Mouse (Mus musculus) hindbrain, embryonic 15.5 days (tissue): ENCODE results near the gene Amz1. TPM values are rescaled to one million over a fixed set of nuclear protein-coding genes. Genes with fewer than 3 reads are reported as not detected.

Source experiments
- ATAC-seq: fragments of 200-750 bp; cut with Nextera tagmentation; 2 replicates; pipeline ENCODE4 v1.8.0; 2017; ENCODE audit warnings: low read depth, moderate number of reproducible peaks, moderate TSS enrichment; ENCODE audit not compliant: low FRiP score
- H3K27ac ChIP-seq: fragments of 300-500 bp; sonication (generic); replicated peaks from 2 replicates; pipeline ENCODE4 v1.5.1; 2015; ENCODE audit warnings: mild to moderate bottlenecking, inconsistent platforms
- H3K27me3 ChIP-seq: fragments of 300-500 bp; sonication (generic); 2 replicates; pipeline ENCODE4 v1.6.1; 2015; ENCODE audit warnings: control low read depth, inconsistent platforms
- H3K36me3 ChIP-seq: fragments of 300-500 bp; sonication (generic); 2 replicates; pipeline ENCODE4 v1.6.1; 2015; ENCODE audit warnings: control low read depth, inconsistent platforms
- H3K4me1 ChIP-seq: fragments of 300-500 bp; sonication (generic); replicated peaks from 2 replicates; pipeline ENCODE4 v1.6.1; 2015; ENCODE audit warnings: control low read depth, inconsistent platforms
- H3K4me2 ChIP-seq: fragments of 300-500 bp; sonication (generic); 2 replicates; pipeline ENCODE4 v1.6.1; 2015; ENCODE audit warnings: moderate library complexity, mild to moderate bottlenecking, inconsistent platforms
- H3K4me3 ChIP-seq: fragments of 300-500 bp; sonication (generic); 2 replicates; pipeline ENCODE4 v1.5.1; 2015; ENCODE audit warnings: mild to moderate bottlenecking, inconsistent platforms
- H3K9ac ChIP-seq: fragments of 300-500 bp; sonication (generic); 2 replicates; pipeline ENCODE4 v1.6.1; 2015; ENCODE audit warnings: inconsistent platforms
- H3K9me3 ChIP-seq: fragments of 300-500 bp; sonication (generic); 2 replicates; pipeline ENCODE4 v1.6.1; 2016; ENCODE audit warnings: control low read depth, inconsistent platforms
- WGBS: fragments of 180-500 bp; shearing (Covaris S2); methylation state at CpG from one replicate; pipeline ENCODE4 v1.1.7; 2015; 5-methylcytosine and 5-hydroxymethylcytosine counted together
- polyA plus RNA-seq: library from polyadenylated mRNA; unstranded; fragments of >200 nt; fragmentation: Nextera tagmentation; extraction: Ambion mirVana; gene quantifications from 2 replicates; pipeline ENCODE4 v1.2.1, GENCODE M21; 2015

The Amz1 gene
- polyA plus RNA-seq, 1 experiment from 2014 or later = 5.1 TPM

DNA sequence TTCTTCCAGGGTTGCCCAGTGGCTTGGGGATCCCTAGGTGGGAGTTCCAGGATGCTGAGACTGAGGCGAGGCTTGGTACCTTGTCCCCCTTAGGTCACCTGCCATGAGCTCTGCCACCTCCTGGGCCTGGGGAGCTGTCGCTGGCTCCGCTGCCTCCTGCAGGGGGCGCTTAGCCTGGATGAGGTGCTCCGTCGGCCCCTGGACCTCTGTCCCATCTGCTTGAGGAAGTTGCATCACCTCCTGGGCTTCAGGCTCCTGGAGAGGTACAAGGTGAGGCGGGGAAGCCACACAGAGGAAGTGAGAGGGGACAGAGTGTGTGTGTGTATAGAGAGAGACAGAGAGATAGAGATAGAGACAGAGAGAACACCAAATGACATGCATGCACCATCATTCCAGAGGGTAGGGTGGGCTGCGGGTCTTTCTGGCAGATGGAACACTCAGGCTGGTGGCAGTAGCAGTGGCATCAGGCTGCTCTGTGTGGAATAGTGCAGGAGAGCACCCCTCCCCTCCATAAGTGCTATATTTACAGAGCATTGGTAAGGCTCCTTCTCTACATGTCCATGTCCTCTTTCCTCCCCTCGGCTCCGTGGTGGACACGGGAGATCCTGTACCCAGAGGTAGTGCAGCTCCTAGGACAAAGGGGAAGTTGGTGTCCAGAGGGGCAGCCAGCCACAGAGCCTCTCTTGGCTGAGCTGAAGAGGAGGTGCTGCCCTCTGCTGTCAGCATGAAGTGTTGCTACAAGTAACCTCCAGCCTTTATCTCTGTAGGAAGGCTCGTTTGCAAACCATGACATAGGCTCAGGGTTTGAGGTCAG lies 25.3 kb downstream of the Amz1 start:
- Histone ChIP-seq H3K27ac (no peak overlapping the region; the same call in 1 of the 2 replicates), H3K4me2 (peak overlapping the region; percentile 45), H3K9ac (peak overlapping the region; percentile 18; the same call in 1 of the 2 replicates), H3K36me3 (peaks cover 5% of the 10 kb centered on the region; the same call in 1 of the 2 replicates), H3K27me3 (no peaks in the 10 kb centered on the region), H3K4me3 (peak overlapping the region; percentile 26), H3K4me1 (peaks cover 11% of the 10 kb centered on the region), H3K9me3 (no peaks in the 10 kb centered on the region)
- WGBS = 23% methylated on average over 10 of the region's 12 CpGs
- ATAC-seq = peak; percentile 57; the same call in 1 of the 2 replicates

DNA sequence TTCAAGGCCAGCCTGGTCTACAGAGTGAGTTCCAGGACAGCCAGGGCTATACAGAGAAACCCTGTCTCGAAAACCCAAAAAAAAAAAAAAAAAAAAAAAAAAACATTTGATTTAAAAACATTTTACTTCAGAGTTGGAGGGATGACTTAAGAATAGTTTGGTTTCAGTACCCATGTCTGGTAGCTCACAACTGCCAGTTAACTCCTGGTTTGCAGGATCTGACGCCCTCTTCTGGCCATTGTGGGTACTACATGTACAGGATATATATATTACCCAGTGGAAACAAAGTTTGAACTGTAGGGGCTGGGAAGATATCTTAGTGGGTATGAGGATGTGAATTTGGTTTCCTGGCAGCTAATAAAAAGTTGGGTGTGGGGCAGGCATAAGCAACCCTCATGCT lies 27.0 kb downstream of the Amz1 start:
- Histone ChIP-seq H3K4me3 (no peak overlapping the region), H3K36me3 (peaks cover 9% of the 10 kb centered on the region; the same call in 1 of the 2 replicates), H3K9ac (no peak overlapping the region), H3K9me3 (no peaks in the 10 kb centered on the region), H3K27ac (no peak overlapping the region), H3K4me2 (no peak overlapping the region), H3K27me3 (no peaks in the 10 kb centered on the region), H3K4me1 (peaks cover 11% of the 10 kb centered on the region)
- 3% methylated on average over 1 of the region's 2 CpGs for WGBS
- no peak for ATAC-seq

DNA sequence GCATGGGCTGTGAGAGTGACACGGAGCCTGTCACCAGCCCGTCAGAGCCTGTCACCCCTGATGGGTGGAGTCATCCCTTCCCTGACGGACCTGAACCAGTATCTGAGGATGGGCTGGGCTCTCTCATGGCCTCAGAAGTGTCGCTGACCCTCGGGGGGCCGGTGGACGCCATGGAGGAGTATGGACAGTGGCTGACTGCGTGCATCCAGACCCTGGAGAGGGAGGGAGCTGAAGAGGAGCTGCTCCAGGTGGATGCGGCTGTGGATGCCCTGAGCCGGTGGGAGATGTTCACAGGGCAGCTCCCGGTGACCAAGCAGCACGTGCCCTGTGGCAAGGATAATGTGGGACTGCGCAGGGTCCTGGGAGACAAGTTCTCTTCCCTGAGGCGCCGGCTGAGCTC lies 28.1 kb downstream of the Amz1 start:
- H3K9me3 ChIP-seq = no peaks in the 10 kb centered on the region
- peaks cover 11% of the 10 kb centered on the region; the same call in 1 of the 2 replicates for H3K36me3 ChIP-seq
- no peaks in the 10 kb centered on the region for H3K27me3 ChIP-seq
- H3K4me3 ChIP-seq = no peak overlapping the region
- WGBS = 93% methylated on average over 15 of the region's 15 CpGs
- H3K4me2 ChIP-seq = no peak overlapping the region
- H3K9ac ChIP-seq = no peak overlapping the region
- no peak for ATAC-seq
- no peak overlapping the region for H3K27ac ChIP-seq
- peaks cover 11% of the 10 kb centered on the region for H3K4me1 ChIP-seq

DNA sequence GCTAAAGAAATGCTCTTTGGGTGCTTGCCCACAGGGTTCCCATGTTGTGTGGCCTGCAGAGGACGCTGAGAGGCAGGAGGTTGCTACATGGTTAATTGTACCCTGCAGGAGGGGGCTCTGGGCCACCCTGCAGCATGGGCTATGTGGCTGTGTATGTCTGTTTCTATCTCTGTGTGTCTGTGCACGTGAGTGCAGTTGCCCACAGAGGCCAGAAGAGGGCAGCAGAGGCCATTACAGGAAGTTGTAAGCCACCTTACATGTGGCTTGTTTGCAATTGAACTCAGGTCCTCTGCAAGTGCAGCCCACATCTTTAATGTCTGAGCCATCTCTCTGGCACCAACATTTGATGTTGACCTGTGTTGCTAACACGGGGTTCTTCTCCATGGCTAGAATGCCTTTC lies 28.7 kb downstream of the Amz1 start:
- no peak overlapping the region for H3K27ac ChIP-seq
- peaks cover 11% of the 10 kb centered on the region for H3K4me1 ChIP-seq
- H3K4me2 ChIP-seq = no peak overlapping the region
- no peak overlapping the region for H3K9ac ChIP-seq
- no peaks in the 10 kb centered on the region for H3K27me3 ChIP-seq
- no peak for ATAC-seq
- H3K9me3 ChIP-seq = no peaks in the 10 kb centered on the region
- 94% methylated on average over 3 of the region's 3 CpGs for WGBS
- H3K36me3 ChIP-seq = peaks cover 17% of the 10 kb centered on the region
- no peak overlapping the region for H3K4me3 ChIP-seq

DNA sequence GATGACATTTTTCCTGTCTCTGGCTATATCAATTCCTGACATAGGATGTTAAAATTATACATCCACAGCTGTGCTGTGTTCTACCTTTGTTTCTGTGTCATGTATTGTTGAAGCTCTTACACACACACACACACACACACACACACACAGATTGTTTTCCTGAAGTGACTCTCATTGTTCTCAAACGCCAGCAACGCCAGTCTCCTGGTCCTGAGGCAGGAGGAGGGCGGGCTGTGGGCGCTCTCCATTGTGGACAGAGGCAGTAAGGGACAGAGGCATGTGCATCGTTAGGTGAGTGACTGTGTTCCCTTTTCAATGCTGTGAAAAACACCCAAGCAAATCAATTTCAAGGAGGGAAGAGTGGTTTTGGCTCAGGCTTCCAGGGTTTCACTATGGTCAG lies 29.3 kb downstream of the Amz1 start:
- H3K36me3 ChIP-seq = peaks cover 23% of the 10 kb centered on the region
- H3K4me1 ChIP-seq = peaks cover 11% of the 10 kb centered on the region
- no peak overlapping the region for H3K27ac ChIP-seq
- ATAC-seq = no peak
- WGBS = 48% methylated on average over 5 of the region's 5 CpGs
- H3K4me3 ChIP-seq = no peak overlapping the region
- H3K4me2 ChIP-seq = no peak overlapping the region
- H3K27me3 ChIP-seq = no peaks in the 10 kb centered on the region
- no peak overlapping the region for H3K9ac ChIP-seq
- H3K9me3 ChIP-seq = no peaks in the 10 kb centered on the region

DNA sequence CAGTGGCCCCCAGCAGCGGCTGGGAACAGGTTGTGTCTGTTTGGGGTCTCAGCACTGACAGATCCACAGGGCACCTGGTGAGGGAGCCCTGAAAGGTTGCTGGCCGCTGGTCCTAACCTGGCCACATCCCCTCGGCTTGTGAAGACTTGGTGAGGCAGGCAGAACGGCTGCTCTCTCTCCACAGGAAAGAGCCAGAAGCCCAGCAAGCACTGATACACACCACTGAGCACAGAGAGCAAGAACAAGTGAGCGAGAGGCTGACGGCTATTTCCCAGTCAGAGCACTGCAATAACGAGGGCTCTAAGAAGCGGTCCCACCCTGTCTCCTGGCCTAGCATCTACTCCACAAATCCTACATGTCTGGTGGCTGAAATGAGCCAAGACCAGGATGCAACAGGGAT lies 34.9 kb downstream of the Amz1 start:
- Histone ChIP-seq H3K36me3 (peaks cover 45% of the 10 kb centered on the region), H3K4me3 (no peak overlapping the region), H3K9me3 (no peaks in the 10 kb centered on the region), H3K4me2 (no peak overlapping the region), H3K9ac (no peak overlapping the region), H3K27me3 (no peaks in the 10 kb centered on the region), H3K4me1 (no peaks in the 10 kb centered on the region), H3K27ac (no peak overlapping the region)
- ATAC-seq = no peak
- WGBS = 83% methylated on average over 8 of the region's 8 CpGs

DNA sequence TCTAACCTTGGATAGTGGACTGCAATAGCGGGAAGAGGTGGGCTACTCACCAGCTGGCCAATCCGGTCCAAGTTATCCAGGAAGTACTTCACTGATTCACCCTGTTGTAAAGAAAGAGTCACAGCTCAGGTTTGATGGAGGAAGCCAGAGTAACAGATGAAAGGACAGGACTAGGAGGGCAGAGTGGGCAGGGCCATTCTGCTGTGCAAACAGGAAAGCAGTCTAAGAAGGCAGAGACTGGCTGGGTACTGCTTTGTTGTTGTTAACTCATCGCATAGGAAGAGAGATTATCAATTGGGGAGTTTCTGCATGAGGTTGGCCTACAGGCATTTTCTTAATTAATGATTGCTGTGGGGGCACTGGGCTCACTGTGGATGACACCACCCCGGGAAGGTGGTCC lies 38.6 kb downstream of the Amz1 start:
- Histone ChIP-seq H3K36me3 (peaks cover 34% of the 10 kb centered on the region), H3K4me3 (no peak overlapping the region), H3K4me1 (peaks cover 3% of the 10 kb centered on the region), H3K4me2 (no peak overlapping the region), H3K9me3 (no peaks in the 10 kb centered on the region), H3K27me3 (no peaks in the 10 kb centered on the region), H3K9ac (no peak overlapping the region), H3K27ac (no peak overlapping the region)
- ATAC-seq = no peak
- WGBS = 87% methylated on average over 4 of the region's 4 CpGs

DNA sequence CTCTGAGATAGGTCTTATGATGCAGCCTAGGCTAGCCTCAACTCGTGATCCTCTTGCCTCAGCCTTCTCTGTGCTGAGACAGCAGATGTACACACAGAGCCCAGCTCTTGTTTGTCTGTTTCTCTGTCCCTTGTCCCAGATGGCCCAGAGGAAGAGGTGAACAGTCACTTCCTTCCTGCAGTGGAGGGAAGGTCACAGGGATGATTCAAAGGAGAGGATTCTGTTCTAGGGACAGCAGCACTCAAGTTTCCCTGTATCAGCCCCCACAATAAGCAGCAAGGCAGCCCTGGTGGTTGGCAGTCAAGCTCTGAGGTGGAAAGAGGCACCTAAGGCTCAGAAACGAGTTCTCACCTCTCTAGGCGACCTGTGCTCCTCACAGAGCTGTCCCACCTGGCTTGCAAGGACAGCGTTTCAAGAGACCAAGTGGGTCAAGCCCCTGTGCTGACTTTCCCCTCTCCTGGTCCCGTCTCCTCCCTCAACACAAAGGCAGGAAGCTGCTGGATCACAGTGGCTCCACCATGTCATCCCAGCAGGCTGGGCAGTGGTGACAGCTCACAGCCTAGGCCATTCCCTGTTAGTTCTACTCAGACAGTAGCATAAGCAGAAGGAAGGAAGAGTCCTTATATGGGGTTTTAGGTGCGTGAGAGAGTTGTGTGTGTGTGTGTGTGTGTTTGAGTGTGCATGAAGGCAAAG lies 41.1 kb downstream of the Amz1 start:
- ATAC-seq = no peak
- Histone ChIP-seq H3K4me1 (peaks cover 26% of the 10 kb centered on the region), H3K9ac (no peak overlapping the region), H3K27me3 (no peaks in the 10 kb centered on the region), H3K4me3 (no peak overlapping the region), H3K27ac (no peak overlapping the region; the same call in 1 of the 2 replicates), H3K9me3 (no peaks in the 10 kb centered on the region), H3K4me2 (no peak overlapping the region), H3K36me3 (peaks cover 17% of the 10 kb centered on the region)
- WGBS = 72% methylated on average over 6 of the region's 6 CpGs

DNA sequence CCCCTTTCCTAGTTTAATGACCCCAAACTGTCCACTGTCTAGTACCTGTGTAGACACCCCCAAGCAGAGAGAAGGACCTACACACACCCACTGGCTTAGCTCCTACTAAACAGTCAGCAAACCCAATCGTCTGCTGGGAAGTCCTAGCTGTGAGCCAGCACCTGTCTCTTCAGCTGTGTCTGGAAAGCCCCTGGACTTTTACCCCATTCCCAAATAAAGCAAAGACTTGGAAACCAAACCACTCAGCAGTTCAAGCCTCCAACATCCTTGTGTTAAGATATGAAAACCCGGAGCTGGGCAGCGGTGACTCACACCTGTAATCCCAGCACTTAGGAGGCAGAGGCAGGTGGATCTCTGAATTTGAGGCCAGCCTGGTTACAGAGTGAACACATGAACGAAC lies 42.6 kb downstream of the Amz1 start:
- no peak overlapping the region for H3K27ac ChIP-seq
- no peaks in the 10 kb centered on the region for H3K27me3 ChIP-seq
- WGBS = 89% methylated on average over 4 of the region's 4 CpGs
- no peak overlapping the region for H3K4me2 ChIP-seq
- H3K36me3 ChIP-seq = 0 out of 2 replicates have a peak, but pooled peaks cover 8% of the 10 kb centered on the region
- H3K4me1 ChIP-seq = peaks cover 34% of the 10 kb centered on the region
- H3K9ac ChIP-seq = no peak overlapping the region
- no peaks in the 10 kb centered on the region for H3K9me3 ChIP-seq
- no peak overlapping the region for H3K4me3 ChIP-seq
- no peak for ATAC-seq

DNA sequence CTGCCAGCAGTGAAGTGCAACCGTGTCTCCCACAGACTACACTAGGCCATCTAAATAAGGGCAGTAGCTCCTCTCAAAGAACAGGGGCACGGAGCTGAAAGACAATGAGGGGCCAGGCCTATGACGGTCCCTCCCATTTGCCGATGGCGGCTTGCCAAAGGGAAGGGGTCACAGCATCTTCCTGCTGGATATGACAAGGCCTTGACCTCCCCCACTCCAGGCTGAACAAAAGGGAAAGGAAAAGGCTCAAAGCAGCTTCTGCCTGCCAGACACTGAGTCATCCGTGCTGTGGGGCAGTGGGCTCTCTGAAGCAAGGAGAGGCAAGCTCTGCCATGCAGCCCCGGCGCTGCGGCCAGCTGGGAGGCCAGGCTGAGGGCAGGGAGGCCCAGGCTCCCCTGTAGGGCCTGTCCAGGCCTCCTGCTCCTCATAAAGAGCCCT lies 43.8 kb downstream of the Amz1 start:
- H3K9me3 ChIP-seq = no peaks in the 10 kb centered on the region
- WGBS = 4% methylated on average over 9 of the region's 9 CpGs
- peak; percentile 59; the same call in 1 of the 2 replicates for ATAC-seq
- H3K4me1 ChIP-seq = peaks cover 45% of the 10 kb centered on the region
- H3K36me3 ChIP-seq = no peaks in the 10 kb centered on the region
- H3K27me3 ChIP-seq = no peaks in the 10 kb centered on the region
- H3K9ac ChIP-seq = no peak overlapping the region
- H3K4me3 ChIP-seq = no peak overlapping the region
- H3K4me2 ChIP-seq = no peak overlapping the region; the same call in 1 of the 2 replicates
- H3K27ac ChIP-seq = peak overlapping the region; percentile 91

DNA sequence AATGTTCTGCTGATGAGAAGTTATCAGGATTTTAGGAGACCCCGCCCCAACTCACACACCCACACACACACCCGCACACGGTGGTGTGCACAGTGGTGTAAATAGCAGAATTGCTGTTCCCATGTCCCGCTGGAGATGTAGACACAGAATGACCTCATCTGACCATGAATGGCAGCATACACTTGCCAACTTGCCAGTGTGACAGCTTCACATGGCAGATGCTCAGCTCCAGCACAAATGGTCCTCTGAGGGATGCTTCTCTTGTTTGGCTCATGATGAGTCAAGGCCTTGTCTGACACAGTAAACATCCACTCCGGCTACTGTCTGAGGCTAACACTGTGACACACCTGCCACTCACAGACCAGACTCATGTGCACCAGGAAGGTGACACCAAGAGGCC lies 44.4 kb downstream of the Amz1 start:
- H3K9ac ChIP-seq = no peak overlapping the region
- no peaks in the 10 kb centered on the region for H3K27me3 ChIP-seq
- H3K4me3 ChIP-seq = no peak overlapping the region
- H3K9me3 ChIP-seq = no peaks in the 10 kb centered on the region
- 69% methylated on average over 5 of the region's 5 CpGs for WGBS
- peaks cover 45% of the 10 kb centered on the region for H3K4me1 ChIP-seq
- no peak overlapping the region for H3K4me2 ChIP-seq
- no peaks in the 10 kb centered on the region for H3K36me3 ChIP-seq
- peak; percentile 24; the same call in 1 of the 2 replicates for ATAC-seq
- peak overlapping the region; percentile 91 for H3K27ac ChIP-seq

DNA sequence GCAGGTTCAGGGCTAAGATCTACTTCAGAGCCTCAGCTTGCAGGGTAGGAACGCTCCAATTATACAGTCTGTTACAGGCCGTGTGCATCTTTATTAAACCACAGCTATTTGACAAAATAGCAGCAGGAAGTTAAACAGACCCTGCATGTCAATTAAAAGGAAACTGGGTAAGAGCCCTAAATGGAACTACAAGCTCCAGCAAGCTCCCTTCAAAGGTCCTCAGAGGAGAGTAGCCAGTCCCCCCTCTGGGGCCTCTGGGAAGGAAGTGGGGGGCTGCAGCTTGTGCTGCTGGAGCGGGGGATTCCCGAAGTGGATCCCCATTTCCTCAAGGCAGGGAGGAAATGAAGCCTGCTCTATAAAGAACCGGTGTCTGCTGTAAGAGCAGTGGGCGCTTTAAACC lies 47.7 kb downstream of the Amz1 start:
- peak overlapping the region; percentile 79 for H3K27ac ChIP-seq
- H3K9ac ChIP-seq = no peak overlapping the region
- no peaks in the 10 kb centered on the region for H3K27me3 ChIP-seq
- ATAC-seq = no peak
- no peaks in the 10 kb centered on the region for H3K9me3 ChIP-seq
- 40% methylated on average over 6 of the region's 6 CpGs for WGBS
- no peaks in the 10 kb centered on the region for H3K36me3 ChIP-seq
- no peak overlapping the region for H3K4me3 ChIP-seq
- H3K4me2 ChIP-seq = no peak overlapping the region
- H3K4me1 ChIP-seq = peaks cover 46% of the 10 kb centered on the region
